Mouse (Mus musculus) hindbrain, embryonic 13.5 days (tissue): ENCODE data around the gene Snx29. TPM values are rescaled to one million over a fixed set of nuclear protein-coding genes. Genes with fewer than 3 reads are reported as not detected.

ENCODE experiments used
- ATAC-seq: fragments of 200-750 bp; cut with Nextera tagmentation; 2 replicates; pipeline ENCODE4 v1.8.0; 2017; ENCODE audit warnings: moderate TSS enrichment; ENCODE audit not compliant: low FRiP score
- H3K27ac ChIP-seq: fragments of 300-500 bp; sonication (generic); 2 replicates; pipeline ENCODE4 v1.5.1; 2015; ENCODE audit warnings: inconsistent platforms, mild to moderate bottlenecking, moderate library complexity
- H3K27me3 ChIP-seq: fragments of 300-500 bp; sonication (generic); 2 replicates; pipeline ENCODE4 v1.6.1; 2015; ENCODE audit warnings: mild to moderate bottlenecking, inconsistent platforms
- H3K36me3 ChIP-seq: fragments of 300-500 bp; sonication (generic); 2 replicates; pipeline ENCODE4 v1.6.1; 2015; ENCODE audit warnings: mild to moderate bottlenecking, inconsistent platforms
- H3K4me1 ChIP-seq: fragments of 300-500 bp; sonication (generic); replicated peaks from 2 replicates; pipeline ENCODE4 v1.6.1; 2015; ENCODE audit warnings: inconsistent platforms
- H3K4me2 ChIP-seq: fragments of 300-500 bp; sonication (generic); 2 replicates; pipeline ENCODE4 v1.6.1; 2015; ENCODE audit warnings: inconsistent platforms, mild to moderate bottlenecking, moderate library complexity
- H3K4me3 ChIP-seq: fragments of 300-500 bp; sonication (generic); 2 replicates; pipeline ENCODE4 v1.5.1; 2015; ENCODE audit warnings: mild to moderate bottlenecking, inconsistent platforms
- H3K9ac ChIP-seq: fragments of 300-500 bp; sonication (generic); 2 replicates; pipeline ENCODE4 v1.6.1; 2015; ENCODE audit warnings: mild to moderate bottlenecking, inconsistent platforms
- H3K9me3 ChIP-seq: fragments of 300-500 bp; sonication (generic); 2 replicates; pipeline ENCODE4 v1.6.1; 2016; ENCODE audit warnings: inconsistent platforms
- WGBS: fragments of 180-500 bp; shearing (Covaris S2); methylation state at CpG from one replicate; pipeline ENCODE4 v1.1.7; 2015; 5-methylcytosine and 5-hydroxymethylcytosine counted together
- polyA plus RNA-seq: library from polyadenylated mRNA; unstranded; fragments of >200 nt; fragmentation: Nextera tagmentation; extraction: Ambion mirVana; gene quantifications from 2 replicates; pipeline ENCODE4 v1.2.1, GENCODE M21; 2015

Snx29 gene
- polyA plus RNA-seq, 1 experiment from 2014 or later = 22.7 TPM

GRCm38 (mm10) chr16:11728627-11729026 lies 405.9 kb downstream of the Snx29 start:
- no peaks in the 10 kb centered on the region for H3K9me3 ChIP-seq
- H3K4me1 ChIP-seq = no peaks in the 10 kb centered on the region
- no peak for ATAC-seq
- H3K27ac ChIP-seq = no peak overlapping the region
- no peak overlapping the region for H3K4me2 ChIP-seq
- no peaks in the 10 kb centered on the region for H3K36me3 ChIP-seq
- WGBS = 83% methylated on average over 3 of the region's 3 CpGs
- H3K4me3 ChIP-seq = no peak overlapping the region
- H3K9ac ChIP-seq = no peak overlapping the region
- H3K27me3 ChIP-seq = no peaks in the 10 kb centered on the region

- Histone ChIP-seq H3K9ac (no peak overlapping the region), H3K4me2 (no peak overlapping the region), H3K4me1 (no peaks in the 10 kb centered on the region), H3K4me3 (no peak overlapping the region), H3K27me3 (no peaks in the 10 kb centered on the region), H3K27ac (no peak overlapping the region), H3K36me3 (no peaks in the 10 kb centered on the region), H3K9me3 (no peaks in the 10 kb centered on the region)
- no peak for ATAC-seq
- WGBS = 89% methylated on average over 6 of the region's 6 CpGs
Observed at GRCm38 (mm10) chr16:11729111-11729510, 406.4 kb downstream of the Snx29 start.

GRCm38 (mm10) chr16:11729815-11730214 lies 407.1 kb downstream of the Snx29 start:
- Histone ChIP-seq H3K27ac (no peak overlapping the region), H3K4me1 (no peaks in the 10 kb centered on the region), H3K36me3 (no peaks in the 10 kb centered on the region), H3K27me3 (no peaks in the 10 kb centered on the region), H3K9ac (no peak overlapping the region), H3K4me2 (no peak overlapping the region), H3K9me3 (no peaks in the 10 kb centered on the region), H3K4me3 (no peak overlapping the region)
- no peak for ATAC-seq
- WGBS = 94% methylated on average over 5 of the region's 5 CpGs

- Histone ChIP-seq H3K9me3 (no peaks in the 10 kb centered on the region), H3K27me3 (no peaks in the 10 kb centered on the region), H3K4me2 (no peak overlapping the region), H3K9ac (no peak overlapping the region), H3K27ac (no peak overlapping the region), H3K4me3 (no peak overlapping the region), H3K4me1 (no peaks in the 10 kb centered on the region), H3K36me3 (no peaks in the 10 kb centered on the region)
- ATAC-seq = no peak
- 92% methylated on average over 5 of the region's 5 CpGs for WGBS
Observed at GRCm38 (mm10) chr16:11731014-11731535, 408.4 kb downstream of the Snx29 start.

GRCm38 (mm10) chr16:11738341-11738740 lies 415.6 kb downstream of the Snx29 start:
- ATAC-seq = no peak
- no peak overlapping the region for H3K27ac ChIP-seq
- H3K36me3 ChIP-seq = no peaks in the 10 kb centered on the region
- no peak overlapping the region for H3K9ac ChIP-seq
- no peaks in the 10 kb centered on the region for H3K27me3 ChIP-seq
- WGBS = 56% methylated on average over 7 of the region's 7 CpGs
- no peaks in the 10 kb centered on the region for H3K9me3 ChIP-seq
- H3K4me2 ChIP-seq = no peak overlapping the region
- H3K4me3 ChIP-seq = no peak overlapping the region
- H3K4me1 ChIP-seq = no peaks in the 10 kb centered on the region; the same call in 1 of the 2 replicates

GRCm38 (mm10) chr16:11741951-11742350 lies 419.2 kb downstream of the Snx29 start:
- Histone ChIP-seq H3K4me3 (no peak overlapping the region), H3K4me2 (no peak overlapping the region), H3K27me3 (no peaks in the 10 kb centered on the region), H3K9ac (no peak overlapping the region), H3K9me3 (no peaks in the 10 kb centered on the region), H3K27ac (no peak overlapping the region), H3K4me1 (no peaks in the 10 kb centered on the region; the same call in 1 of the 2 replicates), H3K36me3 (no peaks in the 10 kb centered on the region)
- 84% methylated on average over 5 of the region's 5 CpGs for WGBS
- ATAC-seq = no peak

GRCm38 (mm10) chr16:11742351-11742750 lies 419.6 kb downstream of the Snx29 start:
- H3K9ac ChIP-seq = no peak overlapping the region
- no peak for ATAC-seq
- H3K27ac ChIP-seq = no peak overlapping the region
- no peaks in the 10 kb centered on the region for H3K27me3 ChIP-seq
- H3K36me3 ChIP-seq = no peaks in the 10 kb centered on the region
- H3K4me2 ChIP-seq = no peak overlapping the region
- H3K4me3 ChIP-seq = no peak overlapping the region
- 92% methylated on average over 7 of the region's 7 CpGs for WGBS
- H3K9me3 ChIP-seq = no peaks in the 10 kb centered on the region
- no peaks in the 10 kb centered on the region; the same call in 1 of the 2 replicates for H3K4me1 ChIP-seq

GRCm38 (mm10) chr16:11743013-11743412 lies 420.3 kb downstream of the Snx29 start:
- Histone ChIP-seq H3K9ac (no peak overlapping the region), H3K27me3 (no peaks in the 10 kb centered on the region), H3K4me3 (no peak overlapping the region), H3K4me1 (no peaks in the 10 kb centered on the region; the same call in 1 of the 2 replicates), H3K4me2 (no peak overlapping the region), H3K27ac (no peak overlapping the region), H3K36me3 (no peaks in the 10 kb centered on the region), H3K9me3 (no peaks in the 10 kb centered on the region)
- no peak for ATAC-seq
- WGBS = 71% methylated on average over 3 of the region's 3 CpGs

- Histone ChIP-seq H3K4me1 (no peaks in the 10 kb centered on the region; the same call in 1 of the 2 replicates), H3K9ac (no peak overlapping the region), H3K27me3 (no peaks in the 10 kb centered on the region), H3K27ac (no peak overlapping the region), H3K36me3 (no peaks in the 10 kb centered on the region), H3K4me3 (no peak overlapping the region), H3K9me3 (no peaks in the 10 kb centered on the region), H3K4me2 (no peak overlapping the region)
- no peak for ATAC-seq
- WGBS = 88% methylated on average over 4 of the region's 4 CpGs
Observed at GRCm38 (mm10) chr16:11743724-11744123, 421.0 kb downstream of the Snx29 start.

GRCm38 (mm10) chr16:11746036-11746435 lies 423.3 kb downstream of the Snx29 start:
- H3K9me3 ChIP-seq = no peaks in the 10 kb centered on the region
- ATAC-seq = no peak
- WGBS = 98% methylated on average over 2 of the region's 2 CpGs
- no peaks in the 10 kb centered on the region; the same call in 1 of the 2 replicates for H3K4me1 ChIP-seq
- H3K36me3 ChIP-seq = no peaks in the 10 kb centered on the region
- no peak overlapping the region for H3K27ac ChIP-seq
- no peak overlapping the region for H3K4me2 ChIP-seq
- no peak overlapping the region for H3K4me3 ChIP-seq
- no peaks in the 10 kb centered on the region for H3K27me3 ChIP-seq
- H3K9ac ChIP-seq = no peak overlapping the region

GRCm38 (mm10) chr16:11747867-11748266 lies 425.2 kb downstream of the Snx29 start:
- no peaks in the 10 kb centered on the region for H3K27me3 ChIP-seq
- H3K9ac ChIP-seq = no peak overlapping the region
- H3K9me3 ChIP-seq = no peaks in the 10 kb centered on the region
- no peak for ATAC-seq
- 93% methylated on average over 5 of the region's 5 CpGs for WGBS
- H3K4me3 ChIP-seq = no peak overlapping the region
- H3K27ac ChIP-seq = no peak overlapping the region
- H3K4me2 ChIP-seq = no peak overlapping the region
- H3K4me1 ChIP-seq = no peaks in the 10 kb centered on the region; the same call in 1 of the 2 replicates
- H3K36me3 ChIP-seq = no peaks in the 10 kb centered on the region

GRCm38 (mm10) chr16:11749111-11749510 lies 426.4 kb downstream of the Snx29 start:
- 90% methylated on average over 3 of the region's 3 CpGs for WGBS
- no peaks in the 10 kb centered on the region for H3K9me3 ChIP-seq
- no peak overlapping the region for H3K4me2 ChIP-seq
- no peak for ATAC-seq
- no peaks in the 10 kb centered on the region for H3K27me3 ChIP-seq
- no peak overlapping the region for H3K4me3 ChIP-seq
- no peak overlapping the region for H3K9ac ChIP-seq
- no peaks in the 10 kb centered on the region for H3K36me3 ChIP-seq
- no peak overlapping the region for H3K27ac ChIP-seq
- H3K4me1 ChIP-seq = no peaks in the 10 kb centered on the region

- no peak for ATAC-seq
- no peak overlapping the region for H3K4me2 ChIP-seq
- no peak overlapping the region for H3K27ac ChIP-seq
- H3K4me1 ChIP-seq = no peaks in the 10 kb centered on the region
- no peak overlapping the region for H3K9ac ChIP-seq
- no peaks in the 10 kb centered on the region for H3K9me3 ChIP-seq
- H3K36me3 ChIP-seq = peaks cover 5% of the 10 kb centered on the region
- H3K4me3 ChIP-seq = no peak overlapping the region
- H3K27me3 ChIP-seq = no peaks in the 10 kb centered on the region
Observed at GRCm38 (mm10) chr16:11750605-11751004, 427.9 kb downstream of the Snx29 start.
